Mouse (Mus musculus) central nervous system, embryonic 14 days (tissue): ENCODE measurements around the gene Atg2a. TPM values are rescaled to one million over a fixed set of nuclear protein-coding genes. Genes with fewer than 3 reads are reported as not detected.

Experiments
- polyA plus RNA-seq: library from polyadenylated mRNA; depleted of rRNA; stranded (reverse); fragments of >200 nt; gene quantifications from 2 replicates; pipeline ENCODE4 v1.2.3, GENCODE M21; 2012; rRNA removed

Gene Atg2a
- polyA plus RNA-seq: 19.9 and 22.5 TPM in 2 replicates

DNA sequence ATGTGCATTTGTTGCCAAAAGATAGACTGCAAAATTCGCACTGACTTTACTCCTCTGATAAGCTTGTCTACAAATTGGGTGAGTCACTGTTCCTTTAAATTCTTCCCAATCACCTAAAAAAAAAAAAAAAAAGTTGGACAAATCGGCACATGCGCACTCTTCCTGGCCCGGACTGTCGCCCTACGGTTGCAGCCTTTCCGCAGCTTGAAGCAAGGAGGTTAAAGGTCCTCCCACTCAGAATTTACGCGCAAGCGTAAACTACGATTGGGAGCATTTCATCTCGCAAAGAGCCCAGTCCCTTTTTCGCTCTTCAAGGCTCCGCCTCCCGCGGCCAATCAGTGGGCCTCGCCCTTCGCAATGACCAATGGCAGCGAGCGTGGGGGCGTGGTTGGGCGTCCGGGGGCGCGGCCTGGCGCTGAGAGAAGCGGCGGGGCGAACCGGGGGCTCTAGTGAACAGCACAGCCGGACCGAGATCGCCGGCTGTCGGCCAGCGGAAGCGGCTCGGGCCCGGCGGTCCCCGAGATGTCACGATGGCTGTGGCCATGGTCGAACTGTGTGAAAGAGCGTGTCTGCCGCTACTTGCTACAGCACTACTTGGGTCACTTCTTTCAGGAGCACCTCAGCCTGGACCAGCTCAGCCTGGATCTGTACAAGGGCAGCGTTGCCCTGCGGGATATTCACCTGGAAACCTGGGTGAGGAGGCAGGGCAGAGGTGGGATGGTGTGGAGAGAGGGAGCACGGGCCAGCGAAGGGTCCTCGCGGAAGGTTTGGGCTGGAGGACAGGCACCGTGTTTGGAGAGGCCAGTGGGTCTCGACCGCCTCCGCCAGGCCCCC, at the start of gene Atg2a:
TSS of gene Atg2a (plus strand) at position 395 of the 834 bp plus-strand sequence.

DNA sequence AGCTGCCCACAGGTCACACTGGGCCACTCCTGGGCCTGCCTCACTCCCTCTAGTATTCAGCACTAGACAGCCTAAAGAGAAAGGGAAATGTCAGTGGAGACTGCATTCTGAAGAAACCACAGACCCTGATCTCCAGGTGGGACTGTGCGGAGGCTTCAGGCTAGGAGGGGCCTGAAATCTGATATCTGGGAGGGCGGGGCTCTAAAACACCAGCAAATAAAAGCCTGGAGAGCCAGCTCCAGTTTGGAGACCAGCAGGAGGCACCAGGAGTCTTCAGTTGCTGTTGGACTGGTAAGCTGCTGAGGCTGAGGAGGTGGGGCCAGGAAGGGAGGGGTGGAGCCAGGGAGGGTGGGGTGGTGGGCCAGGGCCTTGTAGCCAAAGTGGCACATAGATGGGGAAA, 15.3 kb upstream of the Atg2a start, which contains the start of gene Gpha2:
TSS of gene Gpha2 (plus strand) at position 246 of the 400 bp plus-strand sequence.

DNA sequence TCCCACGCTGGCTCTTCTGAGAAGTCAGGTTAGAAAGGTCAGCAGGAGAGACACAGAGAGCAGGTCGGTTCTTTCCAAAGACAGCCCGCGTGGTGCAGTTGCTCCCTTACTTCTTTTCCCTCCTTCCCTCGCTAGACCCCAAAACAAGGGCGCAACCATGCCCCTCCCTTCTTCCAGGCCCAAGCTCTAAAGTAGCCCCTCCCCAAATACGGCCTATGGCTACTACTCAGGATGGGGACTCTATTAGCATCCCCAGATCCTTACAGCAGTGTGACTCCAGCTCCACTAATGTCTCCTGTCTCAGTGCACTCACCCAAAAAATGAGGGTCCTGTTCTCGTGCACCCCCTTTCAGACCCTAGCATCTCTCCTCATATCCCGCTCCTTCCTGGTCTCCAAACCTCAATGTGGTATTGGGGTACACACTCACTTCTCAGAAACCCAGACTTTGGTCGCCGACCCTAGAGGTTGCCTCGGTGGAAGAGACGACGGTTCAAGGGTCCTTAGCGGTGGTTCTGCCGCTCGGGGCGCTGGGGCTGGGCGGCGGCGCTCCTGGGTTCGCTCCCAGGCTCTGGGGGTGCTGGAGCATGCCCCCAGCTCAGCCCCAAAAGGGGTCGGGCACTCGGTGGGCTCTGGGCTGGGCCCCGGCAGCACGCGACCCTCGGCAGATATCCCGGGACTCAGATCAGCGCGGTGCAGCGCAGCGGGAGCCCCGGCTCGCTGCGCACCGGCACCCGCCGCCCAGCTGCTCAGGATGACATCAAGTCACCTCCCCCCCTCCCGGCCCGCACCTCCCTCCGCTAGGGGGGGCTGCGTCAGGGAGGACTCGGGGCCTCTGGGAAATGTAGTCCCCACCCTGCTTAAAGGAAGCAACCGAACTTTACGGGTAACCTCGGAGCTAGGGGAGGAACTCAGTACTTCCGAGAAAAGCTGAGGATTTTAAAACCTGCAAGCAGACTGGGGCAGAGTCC, 6.1 kb upstream of the Atg2a start, which contains the start of gene Ppp2r5b:
TSS of gene Ppp2r5b (minus strand) at position 789 of the 969 bp plus-strand sequence.

GRCm38 (mm10) chr19:6276426-6277421, 35.3 kb downstream of the Atg2a start, which contains the start of gene Ehd1:
Ehd1 (plus strand) TSS chr19:6276725.

DNA sequence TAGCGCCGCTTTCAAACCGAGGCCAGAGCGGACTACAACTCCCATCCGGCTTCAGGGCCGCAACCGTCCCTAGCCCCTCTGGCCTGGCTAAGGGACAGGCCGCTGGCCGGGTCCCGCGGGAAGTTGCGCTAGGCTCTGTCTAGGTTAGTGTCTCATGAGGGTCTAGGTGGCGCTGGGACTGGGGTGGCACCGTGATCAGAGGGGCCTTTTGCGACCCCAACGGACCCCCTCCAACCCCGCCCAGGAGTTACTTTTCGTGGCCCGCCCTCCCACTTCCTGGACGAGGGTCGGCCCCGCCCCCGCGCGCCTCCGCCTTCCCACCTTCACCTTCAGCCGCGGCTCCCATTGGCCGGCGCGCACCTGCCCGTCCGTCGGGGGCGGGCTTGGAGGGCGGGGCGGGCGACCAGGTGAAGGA, 64.7 kb downstream of the Atg2a start, which contains the start of gene Cdc42bpg:
TSS of gene Cdc42bpg (plus strand) at position 320 of the 415 bp plus-strand sequence.

Other genes starting within 250 kb of the Atg2a start
- 5.1 and 9.9 TPM in 2 replicates for gene Capn1, start 225.8 kb upstream of the Atg2a start, polyA plus RNA-seq
- 28.2 and 37.9 TPM in 2 replicates for gene Syvn1, start 195.1 kb upstream of the Atg2a start, polyA plus RNA-seq
- 52.3 and 53.8 TPM in 2 replicates for gene Mrpl49, start 183.9 kb upstream of the Atg2a start, polyA plus RNA-seq
- 1,336 and 1,386 TPM in 2 replicates for gene Fau, start 183.8 kb upstream of the Atg2a start, polyA plus RNA-seq
- gene Znhit2, start 180.5 kb upstream of the Atg2a start, polyA plus RNA-seq: 31.1 and 33.9 TPM in 2 replicates
- 79.3 and 81.1 TPM in 2 replicates for gene Tm7sf2, start 173.3 kb upstream of the Atg2a start, polyA plus RNA-seq
- gene Vps51, start 164.4 kb upstream of the Atg2a start, polyA plus RNA-seq: 101 and 102 TPM in 2 replicates
- gene Tmem262, start 161.6 kb upstream of the Atg2a start, polyA plus RNA-seq: not detected in 2 replicates
- gene Gm28374, start 159.4 kb upstream of the Atg2a start, polyA plus RNA-seq: 2.3 and 2.7 TPM in 2 replicates
- gene Zfpl1, start 156.7 kb upstream of the Atg2a start, polyA plus RNA-seq: 99.9 and 111 TPM in 2 replicates
- gene Cdca5, start 156.7 kb upstream of the Atg2a start, polyA plus RNA-seq: 13.7 and 19.6 TPM in 2 replicates
- gene AC131692.1, start 147.2 kb upstream of the Atg2a start, polyA plus RNA-seq: 0.29 and 0.48 TPM in 2 replicates
- gene Naaladl1, start 135.9 kb upstream of the Atg2a start, polyA plus RNA-seq: 1.8 and 1.9 TPM in 2 replicates
- 45.8 and 47.4 TPM in 2 replicates for gene Sac3d1, start 123.0 kb upstream of the Atg2a start, polyA plus RNA-seq
- gene Snx15, start 113.4 kb upstream of the Atg2a start, polyA plus RNA-seq: 47.2 and 51.4 TPM in 2 replicates
- 0.34 and 0.48 TPM in 2 replicates for gene Batf2, start 100.7 kb upstream of the Atg2a start, polyA plus RNA-seq
- 99.8 and 109 TPM in 2 replicates for gene Arl2, start 100.1 kb upstream of the Atg2a start, polyA plus RNA-seq
- gene Majin, start 57.3 kb upstream of the Atg2a start, polyA plus RNA-seq: 0.09 TPM in 1 of 2 replicates, not detected in the other
- 0.14 and 1.1 TPM in 2 replicates for gene Gpha2, start 15.3 kb upstream of the Atg2a start, polyA plus RNA-seq
- 99.3 and 99.9 TPM in 2 replicates for gene Ppp2r5b, start 5.8 kb upstream of the Atg2a start, polyA plus RNA-seq
- gene Ehd1, start 35.1 kb downstream of the Atg2a start, polyA plus RNA-seq: 175 and 205 TPM in 2 replicates
- gene Cdc42bpg, start 64.8 kb downstream of the Atg2a start, polyA plus RNA-seq: 5.2 and 8.1 TPM in 2 replicates
- gene Men1, start 93.3 kb downstream of the Atg2a start, polyA plus RNA-seq: 105 and 109 TPM in 2 replicates
- 111 and 113 TPM in 2 replicates for gene Map4k2, start 99.5 kb downstream of the Atg2a start, polyA plus RNA-seq
- gene Sf1, start 122.0 kb downstream of the Atg2a start, polyA plus RNA-seq: 197 and 220 TPM in 2 replicates
- gene Pygm, start 142.7 kb downstream of the Atg2a start, polyA plus RNA-seq: 2.2 and 7.0 TPM in 2 replicates
- 41.8 and 47.5 TPM in 2 replicates for gene Rasgrp2, start 157.7 kb downstream of the Atg2a start, polyA plus RNA-seq
- 166 and 177 TPM in 2 replicates for gene Nrxn2, start 177.1 kb downstream of the Atg2a start, polyA plus RNA-seq